Mouse (Mus musculus) neural tube, embryonic 10.5 days (tissue): Measurements from ENCODE around the gene Ntn5.

ENCODE experiments used
- DNase-seq: peaks from one replicate; pipeline ENCODE4 v3.0.0-alpha.2; 2017; ENCODE audit warnings: low spot score; ENCODE audit errors: extremely low spot score

Ntn5 gene

GRCm38 (mm10) chr7:45697894-45698293 lies 14.1 kb downstream of the Ntn5 start:
- no peak for DNase-seq

GRCm38 (mm10) chr7:45699523-45700141 lies 15.8 kb downstream of the Ntn5 start, which contains the start of gene Car11:
Gene Car11 (plus strand): TSS chr7:45699843.
- no peak for DNase-seq

DNA sequence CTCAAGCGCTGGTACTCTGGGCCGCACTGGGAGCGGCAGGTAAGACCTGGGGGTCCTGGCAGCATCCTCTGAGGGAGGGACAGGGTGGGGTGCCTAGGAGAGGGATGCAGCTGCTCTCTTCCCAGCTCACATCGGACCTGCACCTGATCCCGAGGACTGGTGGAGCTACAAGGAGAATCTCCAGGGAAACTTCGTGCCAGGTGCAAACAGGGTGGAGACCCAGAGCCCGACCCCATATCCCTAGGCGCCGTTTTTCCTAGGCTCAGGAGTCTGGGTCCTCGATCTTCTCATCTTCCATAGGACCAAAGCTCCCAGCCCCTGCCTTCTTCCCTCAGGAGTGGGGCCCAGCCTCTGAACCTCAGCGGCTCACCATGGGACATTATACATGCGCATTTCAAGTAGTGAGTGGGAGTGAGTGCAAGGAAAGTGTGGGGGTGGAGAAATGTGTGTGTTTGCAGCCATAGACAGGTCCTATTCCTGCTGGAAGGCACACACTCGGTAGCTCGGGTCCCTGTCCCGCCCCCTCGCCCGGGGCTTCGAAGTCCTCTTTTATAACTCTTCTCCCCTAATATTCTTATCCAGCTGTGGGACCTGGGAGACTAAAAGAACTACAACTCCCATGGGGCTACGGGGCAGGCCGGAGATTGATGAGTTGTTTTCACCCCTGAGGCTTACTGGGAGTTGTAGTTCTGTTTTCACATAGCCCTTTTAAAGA lies 16.6 kb downstream of the Ntn5 start:
- DNase-seq: peak; percentile 69

DNA sequence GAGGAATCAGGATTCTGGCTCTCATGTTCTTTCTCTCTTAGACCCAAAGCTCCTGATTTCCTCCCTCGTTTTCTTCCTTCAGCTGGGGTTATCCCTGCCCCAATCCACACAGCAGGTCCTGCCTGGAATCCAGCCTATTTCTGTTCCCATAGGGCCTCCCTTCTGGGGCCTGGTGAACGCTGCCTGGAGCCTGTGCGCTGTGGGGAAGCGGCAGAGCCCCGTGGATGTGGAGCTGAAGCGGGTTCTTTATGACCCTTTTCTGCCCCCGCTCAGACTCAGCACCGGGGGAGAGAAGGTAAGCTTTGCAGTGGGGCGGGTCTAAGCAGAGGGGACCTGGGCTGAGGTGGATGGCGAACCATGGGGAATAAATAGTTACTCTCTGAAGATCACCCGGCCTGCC lies 17.2 kb downstream of the Ntn5 start:
- no peak for DNase-seq

DNA sequence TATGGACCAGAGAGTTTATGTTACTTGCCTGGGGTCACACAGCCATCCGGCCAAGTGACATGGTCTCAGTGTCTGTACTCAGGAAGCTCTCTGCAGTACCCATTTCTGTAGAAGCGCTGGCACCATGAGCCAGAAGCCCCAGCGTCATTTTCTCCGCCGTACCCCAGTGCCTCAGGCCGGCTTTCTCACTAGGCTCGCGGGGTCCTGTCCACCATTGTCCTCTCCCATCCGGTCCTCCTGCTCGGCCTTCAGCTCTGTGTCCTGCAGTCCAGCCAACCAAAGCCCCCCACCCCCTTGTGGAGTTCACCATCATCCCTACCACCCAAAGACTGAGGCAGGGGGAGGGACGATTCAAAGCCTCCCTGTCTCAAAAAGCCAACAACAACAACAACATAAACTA lies 17.8 kb downstream of the Ntn5 start:
- no peak for DNase-seq

GRCm38 (mm10) chr7:45702316-45702715 lies 18.5 kb downstream of the Ntn5 start:
- DNase-seq: no peak

- DNase-seq: no peak
Measured at GRCm38 (mm10) chr7:45702809-45703520, 19.1 kb downstream of the Ntn5 start.

DNA sequence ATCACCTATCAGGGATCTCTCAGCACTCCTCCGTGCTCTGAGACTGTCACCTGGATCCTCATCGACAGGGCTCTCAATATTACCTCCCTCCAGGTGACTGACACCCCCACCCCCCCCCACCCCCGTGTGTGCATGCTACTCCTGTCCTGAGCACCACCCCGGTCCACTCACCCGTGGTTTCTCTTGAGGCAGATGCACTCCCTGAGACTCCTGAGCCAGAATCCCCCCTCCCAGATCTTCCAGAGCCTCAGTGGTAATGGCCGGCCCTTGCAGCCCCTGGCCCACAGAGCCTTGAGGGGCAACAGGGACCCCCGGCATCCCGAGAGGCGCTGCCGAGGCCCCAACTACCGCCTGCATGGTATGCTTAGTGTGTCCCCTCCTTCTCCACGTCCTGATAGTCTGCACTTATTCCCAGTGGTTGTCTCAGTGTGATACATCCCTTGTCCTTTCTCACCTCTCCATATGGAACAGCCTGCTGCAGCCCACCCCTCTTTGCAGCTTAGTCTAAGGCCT lies 19.8 kb downstream of the Ntn5 start:
- DNase-seq: no peak

DNA sequence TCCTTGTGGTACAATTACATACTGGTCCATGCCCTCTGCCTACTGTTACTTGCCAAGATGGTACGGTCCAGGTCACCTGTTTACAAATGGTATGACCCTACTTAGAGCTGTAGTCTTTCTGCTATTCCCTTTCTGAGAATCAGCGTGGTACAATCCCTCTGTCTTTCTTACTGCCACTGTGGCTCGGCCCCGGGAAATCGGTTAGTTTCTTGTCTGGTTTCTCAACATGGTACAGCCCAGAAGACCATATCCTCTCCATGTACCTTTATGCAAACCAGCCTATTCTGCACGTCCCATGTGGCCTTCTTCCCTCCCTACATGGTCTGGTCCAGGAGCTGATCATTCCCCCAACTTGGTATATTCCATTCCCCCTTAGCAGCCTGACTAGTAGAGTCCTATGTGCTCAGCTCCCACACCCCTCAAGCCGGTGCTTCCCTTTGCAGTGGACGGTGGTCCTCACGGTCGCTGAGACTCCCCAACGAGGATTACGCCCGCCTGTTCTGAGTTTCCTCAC lies 20.3 kb downstream of the Ntn5 start:
- peak; percentile 70 for DNase-seq

- peak; percentile 98 for DNase-seq
Measured at GRCm38 (mm10) chr7:45704730-45705442, 21.1 kb downstream of the Ntn5 start, which contains the start of gene Dbp. Gene Dbp (plus strand): TSS chr7:45705088.

GRCm38 (mm10) chr7:45705443-45705864 lies 21.6 kb downstream of the Ntn5 start:
- DNase-seq: peak; percentile 69

DNA sequence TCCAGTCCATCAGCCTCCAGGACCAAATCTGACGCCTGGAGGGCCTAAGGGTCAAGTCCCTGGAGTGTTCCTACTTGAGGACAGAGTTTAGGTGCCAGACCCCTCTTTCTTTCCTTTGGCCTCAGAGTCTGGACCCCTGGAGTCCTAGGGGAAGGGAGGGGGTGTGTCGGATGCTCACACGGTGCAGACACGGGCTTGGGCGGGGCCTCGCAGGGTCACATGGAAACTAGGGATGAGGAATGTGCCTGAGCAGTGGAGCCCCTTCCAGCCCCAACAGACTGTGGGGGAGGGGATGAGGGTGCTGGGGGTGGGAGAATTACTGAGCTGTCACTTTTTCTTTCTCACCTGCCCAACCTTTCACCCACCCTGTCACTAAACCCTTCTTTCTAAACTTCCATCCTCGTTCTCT lies 22.1 kb downstream of the Ntn5 start:
- peak; percentile 72 for DNase-seq

GRCm38 (mm10) chr7:45706721-45707241 lies 23.0 kb downstream of the Ntn5 start:
- DNase-seq: peak; percentile 84

- DNase-seq: peak; percentile 88
Measured at GRCm38 (mm10) chr7:45707375-45707967, 23.6 kb downstream of the Ntn5 start.

DNA sequence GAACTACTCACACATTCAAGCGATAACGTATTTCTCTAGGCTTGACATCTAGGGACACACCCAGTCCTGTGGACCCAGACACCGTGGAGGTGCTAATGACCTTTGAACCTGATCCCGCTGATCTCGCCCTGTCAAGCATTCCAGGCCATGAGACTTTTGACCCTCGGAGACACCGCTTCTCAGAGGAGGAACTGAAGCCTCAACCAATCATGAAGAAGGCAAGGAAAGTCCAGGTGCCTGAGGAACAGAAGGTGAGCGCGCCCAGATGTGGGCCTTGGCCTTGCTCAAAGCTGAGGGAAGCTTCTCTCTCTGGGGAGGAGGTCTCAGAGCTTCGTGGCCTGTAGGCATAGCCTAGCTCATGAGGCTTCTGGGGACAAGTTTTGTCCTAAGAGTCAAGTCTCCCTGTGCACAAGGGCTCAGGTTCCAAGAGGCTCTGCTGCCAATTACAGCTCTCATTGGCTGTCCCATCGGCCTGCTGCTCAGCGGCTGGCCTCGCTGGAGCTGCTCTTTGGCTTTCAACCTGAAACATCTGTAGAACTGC lies 24.5 kb downstream of the Ntn5 start:
- no peak for DNase-seq

GRCm38 (mm10) chr7:45709036-45709435 lies 25.2 kb downstream of the Ntn5 start:
- DNase-seq: no peak

- DNase-seq: no peak
Measured at GRCm38 (mm10) chr7:45709677-45710355, 26.0 kb downstream of the Ntn5 start.

DNA sequence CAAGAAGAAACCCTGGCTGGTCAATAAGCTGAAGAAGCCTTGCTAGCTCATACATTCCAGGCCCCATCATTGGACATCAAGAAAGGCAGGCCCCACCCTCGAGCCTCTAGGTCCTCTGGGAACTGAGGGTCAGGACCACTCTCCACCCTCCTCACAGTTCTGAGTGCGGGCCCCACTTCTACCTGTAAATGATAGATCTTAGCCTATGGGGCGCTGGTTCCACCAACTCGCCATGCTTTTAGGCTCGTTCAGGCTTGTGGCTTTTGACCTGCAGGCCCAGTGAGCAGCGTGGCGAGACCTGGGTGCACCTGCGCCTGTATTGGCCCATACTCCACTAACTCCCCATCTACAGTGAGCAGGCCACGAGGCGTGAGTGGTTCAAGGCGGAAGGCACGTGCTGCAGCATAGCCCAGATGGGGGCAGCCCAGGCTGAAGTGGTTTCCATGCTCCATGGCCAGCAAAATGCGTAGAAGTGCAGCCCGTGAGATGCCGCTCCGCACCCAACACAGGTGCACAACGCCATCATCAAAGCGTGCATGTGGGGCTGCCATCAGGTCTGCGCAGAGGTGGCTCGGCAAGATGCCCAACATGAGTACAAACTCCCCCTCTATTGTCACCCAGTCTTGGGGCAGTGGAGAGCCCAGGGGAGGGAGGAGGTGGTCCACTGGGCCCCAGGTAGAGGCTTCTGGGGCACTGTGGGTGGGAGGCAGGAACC lies 26.8 kb downstream of the Ntn5 start:
- no peak for DNase-seq
